Mouse (Mus musculus) forebrain, postnatal 0 days (tissue): ENCODE data around the gene Zfp747. TPM values are rescaled to one million over a fixed set of nuclear protein-coding genes. Genes with fewer than 3 reads are reported as not detected.
"Not testable (repeated sequence)": the region's sequence is repeated elsewhere in the genome, so short reads cannot be mapped to it uniquely, and the experiment has no call there.

ENCODE experiments used
- ATAC-seq: fragments of 200-750 bp; cut with Nextera tagmentation; 2 replicates; pipeline ENCODE4 v1.8.0; 2017; ENCODE audit warnings: mild to moderate bottlenecking, moderate library complexity
- DNase-seq: peaks from one replicate; pipeline ENCODE4 v3.0.0-alpha.2; 2015
- H3K27ac ChIP-seq: fragments of 300-500 bp; sonication (generic); 2 replicates; pipeline ENCODE4 v1.5.1; 2014; ENCODE audit warnings: low read depth, mild to moderate bottlenecking, antibody characterized with exemption, low read length, moderate library complexity, mixed read lengths
- H3K27me3 ChIP-seq: fragments of 300-500 bp; sonication (generic); 2 replicates; pipeline ENCODE4 v1.6.1; 2014; ENCODE audit warnings: mild to moderate bottlenecking, low read length, mixed read lengths; ENCODE audit not compliant: insufficient read depth
- H3K36me3 ChIP-seq: fragments of 300-500 bp; sonication (generic); 2 replicates; pipeline ENCODE4 v1.6.1; 2014; ENCODE audit warnings: mild to moderate bottlenecking, moderate library complexity; ENCODE audit not compliant: insufficient read depth
- H3K4me1 ChIP-seq: fragments of 300-500 bp; sonication (generic); 2 replicates; pipeline ENCODE4 v1.6.1; 2014; ENCODE audit warnings: antibody characterized with exemption; ENCODE audit not compliant: insufficient read depth
- H3K4me2 ChIP-seq: fragments of 300-500 bp; sonication (generic); 2 replicates; pipeline ENCODE4 v1.6.1; 2014; ENCODE audit warnings: low read depth, mild to moderate bottlenecking, moderate library complexity
- H3K4me3 ChIP-seq: fragments of 300-500 bp; sonication (generic); 2 replicates; pipeline ENCODE4 v1.5.1; 2014; ENCODE audit warnings: low read depth, low read length, mixed read lengths
- H3K9ac ChIP-seq: fragments of 300-500 bp; sonication (generic); 2 replicates; pipeline ENCODE4 v1.6.1; 2014; ENCODE audit warnings: mild to moderate bottlenecking
- H3K9me3 ChIP-seq: fragments of 300-500 bp; sonication (generic); 2 replicates; pipeline ENCODE4 v1.6.1; 2016; ENCODE audit warnings: low read length
- CTCF ChIP-seq: sonication (generic); IDR thresholded peaks from 2 replicates; pipeline ENCODE4 v1.5.1; 2016; ENCODE audit warnings: antibody characterized with exemption, control low read depth, low read depth
- WGBS: fragments of 180-500 bp; shearing (Covaris S2); extraction: QIAGEN DNeasy Blood & Tissue Kit; methylation state at CpG from one replicate; pipeline ENCODE4 v1.1.7; 2014; 5-methylcytosine and 5-hydroxymethylcytosine counted together
- polyA plus RNA-seq: library from polyadenylated mRNA; unstranded; fragments of >200 nt; fragmentation: Nextera tagmentation; extraction: Ambion mirVana; gene quantifications from 2 replicates; pipeline ENCODE4 v1.2.1, GENCODE M21; 2015
- total RNA-seq: library from RNA; depleted of rRNA; stranded (reverse); fragments of >200 nt; gene quantifications from 2 replicates; pipeline ENCODE4 v1.2.3, GENCODE M21; 2014

Gene Zfp747
- total and polyA plus RNA-seq, 2 experiments from 2014 or later = 4.7 to 9.2 TPM

- peak within 1 kb of the TSS; percentile 44 for H3K4me3 ChIP-seq
- H3K36me3 ChIP-seq, H3K9me3 ChIP-seq, H3K27me3 ChIP-seq, H3K4me1 ChIP-seq: not testable (repeated sequence)
- TF ChIP-seq CTCF = peak; percentile 86
- H3K4me2 ChIP-seq = peak within 1 kb of the TSS; percentile 96
- WGBS = 4% methylated on average over 40 of the region's 40 CpGs
- H3K27ac ChIP-seq = peak within 1 kb of the TSS; percentile 64
- ATAC-seq (peak; percentile 96), DNase-seq (peak; percentile 90)
- peak within 1 kb of the TSS; percentile 79 for H3K9ac ChIP-seq
Observed at GRCm38 (mm10) chr7:127406002-127406987, 30.4 kb upstream of the Zfp747 start, which contains the start of gene Zfp764. Gene Zfp764, minus strand, starts transcription at chr7:127406822.

- WGBS = 95% methylated on average over 6 of the region's 6 CpGs
- H3K9me3 ChIP-seq, ATAC-seq, H3K9ac ChIP-seq, H3K4me3 ChIP-seq, H3K36me3 ChIP-seq, H3K27me3 ChIP-seq, H3K4me1 ChIP-seq, H3K27ac ChIP-seq, DNase-seq, H3K4me2 ChIP-seq: not testable (repeated sequence)
Observed at GRCm38 (mm10) chr7:127404101-127404500, 28.3 kb upstream of the Zfp747 start.

- 52% methylated on average over 2 of the region's 2 CpGs for WGBS
Observed at GRCm38 (mm10) chr7:127402980-127403379, 27.1 kb upstream of the Zfp747 start.

GRCm38 (mm10) chr7:127400355-127400754, 24.5 kb upstream of the Zfp747 start:
- WGBS = 69% methylated on average over 3 of the region's 3 CpGs
- no peak overlapping the region for H3K27ac ChIP-seq

More at GRCm38 (mm10) chr7:127402980-127403379, 27.1 kb upstream of the Zfp747 start:
- no peak for TF ChIP-seq CTCF
- Histone ChIP-seq H3K4me3 (no peak overlapping the region), H3K4me2 (no peak overlapping the region), H3K27me3 (no peaks in the 10 kb centered on the region), H3K27ac (no peak overlapping the region), H3K4me1 (peaks cover 6% of the 10 kb centered on the region; the same call in 1 of the 2 replicates), H3K9ac (no peak overlapping the region), H3K36me3 (no peaks in the 10 kb centered on the region), H3K9me3 (no peaks in the 10 kb centered on the region)
- DNase-seq (no peak), ATAC-seq (no peak)

GRCm38 (mm10) chr7:127393944-127394333, 18.1 kb upstream of the Zfp747 start:
- H3K4me1 ChIP-seq = peaks cover 10% of the 10 kb centered on the region; the same call in 1 of the 2 replicates
- H3K27me3 ChIP-seq = no peaks in the 10 kb centered on the region
- H3K27ac ChIP-seq = peak overlapping the region; percentile 83
- H3K4me2 ChIP-seq = peak overlapping the region; percentile 80
- H3K4me3 ChIP-seq = peak overlapping the region; percentile 54
- DNase-seq (no peak), ATAC-seq (no peak)
- H3K9ac ChIP-seq = peak overlapping the region; percentile 87
- peaks cover 4% of the 10 kb centered on the region; the same call in 1 of the 2 replicates for H3K36me3 ChIP-seq
- WGBS = 15% methylated on average over 7 of the region's 7 CpGs
- no peaks in the 10 kb centered on the region for H3K9me3 ChIP-seq
- no peak for TF ChIP-seq CTCF

More at GRCm38 (mm10) chr7:127400355-127400754, 24.5 kb upstream of the Zfp747 start:
- Histone ChIP-seq H3K4me1 (no peaks in the 10 kb centered on the region), H3K9ac (no peak overlapping the region), H3K4me2 (no peak overlapping the region), H3K36me3 (no peaks in the 10 kb centered on the region), H3K27me3 (no peaks in the 10 kb centered on the region), H3K9me3 (no peaks in the 10 kb centered on the region), H3K4me3 (no peak overlapping the region)
- ATAC-seq (no peak), DNase-seq (no peak)
- no peak for TF ChIP-seq CTCF

GRCm38 (mm10) chr7:127393157-127393943, 17.5 kb upstream of the Zfp747 start, which contains the start of gene E430018J23Rik:
Gene E430018J23Rik, minus strand, starts transcription at chr7:127393629.
- H3K27ac ChIP-seq = peak within 1 kb of the TSS; percentile 83
- DNase-seq = peak; percentile 96
- peak within 1 kb of the TSS; percentile 87 for H3K9ac ChIP-seq
- 2% methylated on average over 45 of the region's 45 CpGs for WGBS
- peak within 1 kb of the TSS; percentile 80 for H3K4me2 ChIP-seq
- no peaks in the 10 kb centered on the region for H3K27me3 ChIP-seq
- no peaks in the 10 kb centered on the region for H3K9me3 ChIP-seq
- H3K4me3 ChIP-seq = peak within 1 kb of the TSS; percentile 54
- H3K36me3 ChIP-seq = peaks cover 4% of the 10 kb centered on the region; the same call in 1 of the 2 replicates
- peaks cover 10% of the 10 kb centered on the region; the same call in 1 of the 2 replicates for H3K4me1 ChIP-seq
- ATAC-seq = peak; percentile 92
- no peak for TF ChIP-seq CTCF
